Mouse (Mus musculus) MEL (cell line): Measurements from ENCODE around the gene Pla2g3. TPM values are rescaled to one million over a fixed set of nuclear protein-coding genes. Genes with fewer than 3 reads are reported as not detected.

Experiments
- DNase-seq: peaks from one replicate; pipeline ENCODE4 v3.0.0; 2011; ENCODE audit warnings: low read depth, low spot score
- H3K27ac ChIP-seq: 2 replicates; pipeline ENCODE4 v1.5.1; 2012; ENCODE audit warnings: low read depth, mild to moderate bottlenecking, control low read depth, low read length, moderate library complexity; ENCODE audit not compliant: control insufficient read depth
- H3K27me3 ChIP-seq, 2 experiments: fragments of 150-350 bp in 1 of 2; sonication (generic) in 1 of 2; 2 replicates each; pipeline ENCODE4 v1.6.1; 2012; ENCODE audit warnings: low read length in 2 of 2, mild to moderate bottlenecking in 2 of 2, improper control_type of control experiment in 1 of 2, moderate library complexity in 1 of 2; ENCODE audit not compliant: insufficient read depth in 2 of 2, control insufficient read depth in 1 of 2
- H3K36me3 ChIP-seq, 2 experiments: 2 replicates each; pipeline ENCODE4 v1.6.1; 2012 to 2014; ENCODE audit warnings: low read length in 2 of 2, improper control_type of control experiment in 1 of 2, inconsistent platforms in 1 of 2, mild to moderate bottlenecking in 1 of 2; ENCODE audit not compliant: insufficient read depth in 2 of 2, control insufficient read depth in 1 of 2
- H3K4me1 ChIP-seq, 2 experiments: fragments of 150-350 bp in 1 of 2; sonication (generic) in 1 of 2; 2 replicates each; pipeline ENCODE4 v1.6.1; 2012; ENCODE audit warnings: low read length in 2 of 2, improper control_type of control experiment in 1 of 2, mild to moderate bottlenecking in 1 of 2; ENCODE audit not compliant: insufficient read depth in 2 of 2, control insufficient read depth in 1 of 2
- H3K4me3 ChIP-seq, 2 experiments: fragments of 150-350 bp in 1 of 2; sonication (generic) in 1 of 2; 2 replicates each; pipeline ENCODE4 v1.5.1; 2012; ENCODE audit warnings: low read depth in 2 of 2, low read length in 2 of 2, mild to moderate bottlenecking in 2 of 2, moderate library complexity in 2 of 2, control low read depth in 1 of 2, improper control_type of control experiment in 1 of 2; ENCODE audit not compliant: control insufficient read depth in 1 of 2, insufficient read depth in 1 of 2
- H3K79me2 ChIP-seq: 2 replicates; pipeline ENCODE4 v1.6.1; 2012; ENCODE audit warnings: mild to moderate bottlenecking, low read length, moderate library complexity; ENCODE audit not compliant: control insufficient read depth, poor library complexity, insufficient read depth
- H3K9ac ChIP-seq: 2 replicates; pipeline ENCODE4 v1.6.1; 2012; ENCODE audit warnings: low read depth, mild to moderate bottlenecking, control low read depth, low read length, moderate library complexity; ENCODE audit not compliant: control insufficient read depth, poor library complexity, severe bottlenecking
- H3K9me3 ChIP-seq: fragments of 150-350 bp; sonication (generic); replicated peaks from 2 replicates; pipeline ENCODE4 v1.6.1; 2012; ENCODE audit warnings: mild to moderate bottlenecking, low read length, improper control_type of control experiment, moderate library complexity; ENCODE audit not compliant: insufficient read depth
- BHLHE40 ChIP-seq: IDR thresholded peaks from 2 replicates; pipeline ENCODE4 v1.6.1; 2012; ENCODE audit warnings: low read depth, mild to moderate bottlenecking, inconsistent platforms, low read length, improper control_type of control experiment, borderline replicate concordance
- CHD1 ChIP-seq: IDR thresholded peaks from 2 replicates; pipeline ENCODE4 v1.6.1; 2012; ENCODE audit warnings: low read depth, mild to moderate bottlenecking, inconsistent platforms, low read length, improper control_type of control experiment
- E2F4 ChIP-seq: IDR thresholded peaks from 2 replicates; pipeline ENCODE4 v1.6.1; 2011; ENCODE audit warnings: low read depth, low read length, improper control_type of control experiment, borderline replicate concordance
- HCFC1 ChIP-seq: IDR thresholded peaks from 2 replicates; pipeline ENCODE4 v1.6.1; 2012; ENCODE audit warnings: low read depth, mild to moderate bottlenecking, inconsistent platforms, low read length, improper control_type of control experiment, moderate library complexity
- KAT2A ChIP-seq: conservative IDR thresholded peaks from 2 replicates; pipeline ENCODE4 v1.6.1; 2012; ENCODE audit warnings: low read depth, low read length, improper control_type of control experiment, inconsistent platforms
- MAFK ChIP-seq: IDR thresholded peaks from 2 replicates; pipeline ENCODE4 v1.6.1; 2011; ENCODE audit warnings: low read depth, mild to moderate bottlenecking, low read length, improper control_type of control experiment, borderline replicate concordance
- MAX ChIP-seq: IDR thresholded peaks from 2 replicates; pipeline ENCODE4 v1.6.1; 2011; ENCODE audit warnings: low read length, improper control_type of control experiment
- MAZ ChIP-seq: IDR thresholded peaks from 2 replicates; pipeline ENCODE4 v1.6.1; 2012; ENCODE audit warnings: low read depth, mild to moderate bottlenecking, inconsistent platforms, low read length, improper control_type of control experiment
- MEF2A ChIP-seq: IDR thresholded peaks from 2 replicates; pipeline ENCODE4 v1.6.1; 2014; ENCODE audit warnings: low read depth, mild to moderate bottlenecking, inconsistent platforms, low read length, improper control_type of control experiment; ENCODE audit not compliant: poor library complexity, insufficient replicate concordance, severe bottlenecking; ENCODE audit errors: extremely low read depth
- MXI1 ChIP-seq: IDR thresholded peaks from 2 replicates; pipeline ENCODE4 v1.6.1; 2011; ENCODE audit warnings: mild to moderate bottlenecking, low read depth, low read length, improper control_type of control experiment
- MYC ChIP-seq: IDR thresholded peaks from 2 replicates; pipeline ENCODE4 v1.6.1; 2011; ENCODE audit warnings: low read depth, mild to moderate bottlenecking, low read length, improper control_type of control experiment, moderate library complexity
- POLR2A ChIP-seq, 2 experiments: IDR thresholded peaks; 2 replicates each; pipeline ENCODE4 v1.6.1; 2011 to 2012; ENCODE audit warnings: low read length in 2 of 2, mild to moderate bottlenecking in 2 of 2, control low read depth in 1 of 2, improper control_type of control experiment in 1 of 2, low read depth in 1 of 2, moderate library complexity in 1 of 2; ENCODE audit not compliant: control insufficient read depth in 1 of 2, insufficient read depth in 1 of 2, poor library complexity in 1 of 2
- RAD21 ChIP-seq: IDR thresholded peaks from 2 replicates; pipeline ENCODE4 v1.6.1; 2011; ENCODE audit warnings: mild to moderate bottlenecking, low read depth, low read length, improper control_type of control experiment
- RCOR1 ChIP-seq: IDR thresholded peaks from 2 replicates; pipeline ENCODE4 v1.6.1; 2012; ENCODE audit warnings: low read depth, mild to moderate bottlenecking, inconsistent platforms, low read length, improper control_type of control experiment
- SMC3 ChIP-seq: IDR thresholded peaks from 2 replicates; pipeline ENCODE4 v1.6.1; 2011; ENCODE audit warnings: low read depth, low read length, improper control_type of control experiment
- TAL1 ChIP-seq: IDR thresholded peaks from 2 replicates; pipeline ENCODE4 v1.6.1; 2012; ENCODE audit warnings: mild to moderate bottlenecking, inconsistent platforms, low read length, moderate library complexity, mixed read lengths
- TBP ChIP-seq: IDR thresholded peaks from 2 replicates; pipeline ENCODE4 v1.8.0; 2011; ENCODE audit warnings: low read depth, low read length, improper control_type of control experiment
- TCF12 ChIP-seq: IDR thresholded peaks from 2 replicates; pipeline ENCODE4 v1.6.1; 2014; ENCODE audit warnings: low read depth, mild to moderate bottlenecking, inconsistent platforms, low read length, improper control_type of control experiment, moderate library complexity
- USF1 ChIP-seq: IDR thresholded peaks from 2 replicates; pipeline ENCODE4 v1.6.1; 2014; ENCODE audit warnings: low read depth, mild to moderate bottlenecking, inconsistent platforms, low read length, improper control_type of control experiment, moderate library complexity
- USF2 ChIP-seq, 2 experiments: IDR thresholded peaks; 2 replicates each; pipeline ENCODE4 v1.6.1; 2011 to 2012; ENCODE audit warnings: improper control_type of control experiment in 2 of 2, low read length in 2 of 2, borderline replicate concordance in 1 of 2, inconsistent platforms in 1 of 2, low read depth in 1 of 2, mild to moderate bottlenecking in 1 of 2; ENCODE audit not compliant: insufficient read depth in 1 of 2
- ZC3H11A ChIP-seq: IDR thresholded peaks from 2 replicates; pipeline ENCODE4 v1.6.1; 2012; ENCODE audit warnings: low read depth, mild to moderate bottlenecking, inconsistent platforms, low read length, improper control_type of control experiment
- ZKSCAN1 ChIP-seq: IDR thresholded peaks from 2 replicates; pipeline ENCODE4 v1.6.1; 2012; ENCODE audit warnings: low read depth, mild to moderate bottlenecking, inconsistent platforms, low read length, improper control_type of control experiment, moderate library complexity
- ZNF384 ChIP-seq: IDR thresholded peaks from 2 replicates; pipeline ENCODE4 v1.6.1; 2012; ENCODE audit warnings: low read depth, mild to moderate bottlenecking, inconsistent platforms, low read length, improper control_type of control experiment
- polyA plus RNA-seq, 2 experiments: library from polyadenylated mRNA; stranded (reverse) in 1 of 2; unstranded in 1 of 2; fragments of >175 nt in 1 of 2; fragments of >200 nt in 1 of 2; gene quantifications; 2 replicates each; pipeline versions ENCODE4 v1.2.1 to v1.2.4; 2012; ENCODE audit warnings: low replicate concordance in 2 of 2, low read depth in 1 of 2; ENCODE audit not compliant: insufficient read length in 2 of 2, insufficient read depth in 1 of 2, missing spikeins in 1 of 2
- total RNA-seq: library from RNA; depleted of rRNA; stranded (reverse); fragments of 300-350 nt; gene quantifications from 2 replicates; pipeline ENCODE4 v1.2.3, GENCODE M21; 2012

The Pla2g3 gene
- total and polyA plus RNA-seq, 3 experiments: 0.15 to 0.39 TPM; not detected in 1

GRCm38 (mm10) chr11:3441696-3442443 lies 46.2 kb upstream of the Pla2g3 start:
- Histone ChIP-seq H3K4me3 (no peak overlapping the region), H3K36me3 (peaks cover 0 to 6% of the 10 kb centered on the region in 2 experiments; a peak in 1 of 4 replicates), H3K9me3 (no peaks in the 10 kb centered on the region)
- TF ChIP-seq BHLHE40 (no peak), E2F4 (no peak), MAX (peak; percentile 23; the same call in 1 of the 2 replicates), MAFK (no peak), RAD21 (no peak), ZC3H11A (no peak), TAL1 (no peak), KAT2A (no peak), MXI1 (peak; percentile 60; the same call in 1 of the 2 replicates), MAZ (no peak), ZKSCAN1 (no peak), HCFC1 (no peak), USF2 (IDR thresholded peaks at IDR 0.05; ENCODE audit: borderline replicate concordance in 1 of 2, insufficient read depth in 1 of 2, low read depth in 1 of 2, low read length in 2 of 2) (0 out of 4 replicates have a peak, but pooled peaks of 1 of the 2 experiments have one; percentile 34), USF1 (peak; percentile 84), MYC (no peak), RCOR1 (no peak), SMC3 (no peak), ZNF384 (peak; percentile 43), CHD1 (no peak), TCF12 (no peak), POLR2A (IDR thresholded peaks at IDR 0.05; ENCODE audit: control insufficient read depth in 1 of 2, insufficient read depth in 1 of 2, low read depth in 1 of 2, low read length in 2 of 2, poor library complexity in 1 of 2) (no peak), TBP (no peak), MEF2A (no peak)
- TF ChIP-seq, all 39 proteins: peak for 5
- DNase-seq: no peak
- H3K79me2 ChIP-seq: no peaks in the 10 kb centered on the region
- H3K9ac ChIP-seq: no peak overlapping the region
- H3K4me1 ChIP-seq: peaks cover 0 to 9% of the 10 kb centered on the region in 2 experiments; a peak in 2 of 4 replicates
- H3K27me3 ChIP-seq: no peaks in the 10 kb centered on the region
- no peak overlapping the region for H3K27ac ChIP-seq
